Mouse (Mus musculus) ES-Bruce4 (cell line): ENCODE measurements around the gene Aldh1b1. TPM values are rescaled to one million over a fixed set of nuclear protein-coding genes. Genes with fewer than 3 reads are reported as not detected.

ENCODE experiments used
- H3K27ac ChIP-seq: 2 replicates; pipeline ENCODE4 v1.5.1; 2012; ENCODE audit warnings: low read length, inconsistent platforms; ENCODE audit not compliant: insufficient read depth
- H3K27me3 ChIP-seq: 2 replicates; pipeline ENCODE4 v1.6.1; 2012; ENCODE audit warnings: mild to moderate bottlenecking, low read length, inconsistent platforms; ENCODE audit not compliant: control insufficient read depth, poor library complexity, insufficient read depth, severe bottlenecking
- H3K36me3 ChIP-seq: 2 replicates; pipeline ENCODE4 v1.6.1; 2012; ENCODE audit warnings: inconsistent platforms, mild to moderate bottlenecking, low read length, moderate library complexity; ENCODE audit not compliant: control insufficient read depth, poor library complexity, insufficient read depth, severe bottlenecking
- H3K4me1 ChIP-seq: one replicate; pipeline ENCODE4 v1.8.1; 2011; ENCODE audit warnings: low read length; ENCODE audit not compliant: control insufficient read depth, insufficient read depth
- H3K4me3 ChIP-seq: 2 replicates; pipeline ENCODE4 v1.5.1; 2011; ENCODE audit warnings: low read depth, mild to moderate bottlenecking, low read length
- H3K9ac ChIP-seq: 2 replicates; pipeline ENCODE4 v1.6.1; 2012; ENCODE audit warnings: low read depth, mild to moderate bottlenecking, inconsistent platforms; ENCODE audit not compliant: poor library complexity, severe bottlenecking
- H3K9me3 ChIP-seq: replicated peaks from 2 replicates; pipeline ENCODE4 v1.6.1; 2012; ENCODE audit warnings: mild to moderate bottlenecking, low read length, inconsistent platforms; ENCODE audit not compliant: control insufficient read depth, poor library complexity, insufficient read depth, severe bottlenecking
- CTCF ChIP-seq: IDR thresholded peaks from one replicate; pipeline ENCODE4 v1.8.1; 2011; ENCODE audit warnings: low read depth, low read length
- EP300 ChIP-seq: IDR thresholded peaks from 2 replicates; pipeline ENCODE4 v1.6.1; 2011; ENCODE audit warnings: low read depth, low read length; ENCODE audit not compliant: insufficient read depth
- POLR2A ChIP-seq: IDR thresholded peaks from one replicate; pipeline ENCODE4 v1.8.1; 2011; ENCODE audit warnings: low read length; ENCODE audit not compliant: insufficient read depth
- polyA plus RNA-seq: library from polyadenylated mRNA; stranded (reverse); fragments of >200 nt; gene quantifications from 2 replicates; pipeline ENCODE4 v1.2.4, GENCODE M21; 2011; ENCODE audit warnings: low read depth; ENCODE audit not compliant: missing spikeins, insufficient read depth, insufficient read length

Gene Aldh1b1
- polyA plus RNA-seq, 1 experiment = 9.3 TPM

GRCm38 (mm10) chr4:45819208-45819931 is 20.5 kb downstream of the Aldh1b1 start:
- Histone ChIP-seq H3K9me3 (no peaks in the 10 kb centered on the region), H3K4me1 (peaks cover 13% of the 10 kb centered on the region), H3K36me3 (no peaks in the 10 kb centered on the region), H3K4me3 (peak overlapping the region; percentile 11; the same call in 1 of the 2 replicates), H3K9ac (no peak overlapping the region), H3K27me3 (no peaks in the 10 kb centered on the region), H3K27ac (no peak overlapping the region)
- TF ChIP-seq CTCF (no peak), EP300 (no peak), POLR2A (no peak)

GRCm38 (mm10) chr4:45820074-45820830 is 21.4 kb downstream of the Aldh1b1 start:
- peaks cover 12% of the 10 kb centered on the region for H3K4me1 ChIP-seq
- H3K36me3 ChIP-seq = no peaks in the 10 kb centered on the region
- H3K4me3 ChIP-seq = no peak overlapping the region
- H3K9me3 ChIP-seq = no peaks in the 10 kb centered on the region
- no peak overlapping the region for H3K27ac ChIP-seq
- TF ChIP-seq EP300 = no peak
- TF ChIP-seq POLR2A = no peak
- peak; percentile 78 for TF ChIP-seq CTCF
- no peak overlapping the region for H3K9ac ChIP-seq
- H3K27me3 ChIP-seq = no peaks in the 10 kb centered on the region

DNA sequence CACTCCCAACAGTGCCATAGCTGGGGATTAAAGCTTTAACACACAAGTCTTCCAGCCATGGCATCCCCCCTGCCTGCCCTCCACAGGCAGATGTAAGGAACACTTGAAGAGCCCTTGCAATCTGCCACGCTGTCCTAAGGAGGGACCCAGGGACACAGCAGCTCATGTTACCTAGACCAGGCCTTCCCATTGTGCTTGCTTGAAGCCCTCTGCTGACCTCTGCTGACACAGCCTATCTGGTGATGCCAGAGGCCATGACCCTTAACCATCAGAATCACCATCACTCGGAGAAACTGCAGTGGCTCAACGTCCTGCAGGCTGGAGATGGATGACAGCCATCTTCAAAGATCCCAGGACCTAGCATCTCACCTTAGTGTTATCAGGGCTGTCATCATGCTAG is 23.2 kb downstream of the Aldh1b1 start:
- Histone ChIP-seq H3K27me3 (peaks cover 5% of the 10 kb centered on the region; the same call in 1 of the 2 replicates), H3K4me1 (peaks cover 5% of the 10 kb centered on the region), H3K9ac (no peak overlapping the region), H3K36me3 (no peaks in the 10 kb centered on the region), H3K4me3 (no peak overlapping the region), H3K27ac (no peak overlapping the region), H3K9me3 (no peaks in the 10 kb centered on the region)
- TF ChIP-seq CTCF (peak; percentile 36), EP300 (no peak)

- no peak overlapping the region for H3K4me3 ChIP-seq
- H3K27ac ChIP-seq = no peak overlapping the region
- peaks cover 5% of the 10 kb centered on the region; the same call in 1 of the 2 replicates for H3K27me3 ChIP-seq
- TF ChIP-seq CTCF (no peak), POLR2A (no peak), EP300 (no peak)
- H3K9ac ChIP-seq = no peak overlapping the region
- peaks cover 5% of the 10 kb centered on the region for H3K4me1 ChIP-seq
- no peaks in the 10 kb centered on the region for H3K36me3 ChIP-seq
- no peaks in the 10 kb centered on the region for H3K9me3 ChIP-seq
Measured at GRCm38 (mm10) chr4:45822781-45823575, 24.2 kb downstream of the Aldh1b1 start.

GRCm38 (mm10) chr4:45824049-45824760 is 25.4 kb downstream of the Aldh1b1 start:
- H3K36me3 ChIP-seq = no peaks in the 10 kb centered on the region
- no peak overlapping the region for H3K27ac ChIP-seq
- H3K4me1 ChIP-seq = no peaks in the 10 kb centered on the region
- TF ChIP-seq EP300 (no peak), CTCF (no peak), POLR2A (no peak)
- no peak overlapping the region for H3K4me3 ChIP-seq
- H3K27me3 ChIP-seq = peaks cover 5% of the 10 kb centered on the region; the same call in 1 of the 2 replicates
- H3K9ac ChIP-seq = no peak overlapping the region
- H3K9me3 ChIP-seq = no peaks in the 10 kb centered on the region
